Mouse (Mus musculus) cerebellum, postnatal 36 days (tissue): ENCODE data around the gene Gm11992.

ENCODE experiments used
- DNase-seq, 2 experiments: peaks; one replicate each; pipeline ENCODE4 v3.0.0; 2021 to 2022; ENCODE audit warnings: mixed read lengths in 2 of 2

Gene Gm11992

DNA sequence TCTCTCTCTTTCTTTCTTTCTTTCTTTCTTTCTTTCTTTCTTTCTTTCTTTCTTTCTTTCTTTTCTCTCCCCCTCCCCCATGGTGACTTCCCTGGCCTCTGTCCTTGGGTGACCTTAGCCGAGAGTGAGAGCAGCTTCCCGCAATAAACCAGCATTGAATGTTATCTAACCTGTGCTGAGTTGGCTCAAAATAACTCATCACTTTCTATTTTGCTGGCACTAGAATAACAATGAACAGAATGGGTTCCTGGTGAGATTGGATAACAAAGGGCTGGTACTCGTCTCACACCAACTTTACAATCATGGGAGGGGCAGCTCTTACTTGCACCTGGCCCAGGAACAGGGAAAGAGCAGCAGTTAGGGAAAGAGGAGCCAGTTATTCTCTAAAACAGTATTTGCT is 68.5 kb downstream of the Gm11992 start:
- DNase-seq = no peak

DNA sequence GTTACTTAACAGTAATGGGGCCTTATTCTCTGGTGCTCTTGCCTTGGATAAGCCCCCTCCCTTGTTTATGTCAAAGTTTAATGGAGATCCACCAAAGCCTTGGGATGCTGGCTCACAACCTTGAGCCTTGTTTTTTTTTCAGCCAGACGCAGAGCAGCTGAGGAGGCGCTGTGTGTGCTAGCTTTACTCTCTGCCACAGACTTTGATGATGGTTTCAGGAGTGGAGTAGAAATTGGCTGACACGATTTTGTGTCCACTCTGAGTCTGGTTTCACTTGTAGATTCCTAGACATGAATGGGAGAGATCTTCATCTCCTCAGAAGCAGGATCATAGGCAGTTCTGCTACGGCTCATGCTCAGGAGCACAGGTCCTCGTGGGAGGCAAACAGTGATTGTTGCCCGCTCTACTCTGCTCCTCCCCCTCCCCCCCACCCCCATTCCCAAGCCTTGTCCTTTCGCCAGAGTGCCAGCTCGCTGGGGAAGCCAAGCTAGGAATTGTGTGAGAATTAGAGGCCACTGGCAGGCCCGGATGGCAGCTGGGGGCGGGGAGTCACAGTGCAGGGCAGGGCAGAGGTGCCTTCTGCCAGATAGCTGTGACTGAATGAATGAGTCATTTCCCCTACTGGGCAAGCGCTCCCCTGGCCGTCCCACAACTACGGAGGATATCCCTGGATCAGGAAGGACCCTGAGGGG is 69.1 kb downstream of the Gm11992 start:
- peak; percentile 39 to 48 for DNase-seq

GRCm38 (mm10) chr11:9118050-9118420 is 69.6 kb downstream of the Gm11992 start, which contains the start of gene Upp1:
Gene Upp1, plus strand, starts transcription at chr11:9118103.
- DNase-seq = no peak

DNA sequence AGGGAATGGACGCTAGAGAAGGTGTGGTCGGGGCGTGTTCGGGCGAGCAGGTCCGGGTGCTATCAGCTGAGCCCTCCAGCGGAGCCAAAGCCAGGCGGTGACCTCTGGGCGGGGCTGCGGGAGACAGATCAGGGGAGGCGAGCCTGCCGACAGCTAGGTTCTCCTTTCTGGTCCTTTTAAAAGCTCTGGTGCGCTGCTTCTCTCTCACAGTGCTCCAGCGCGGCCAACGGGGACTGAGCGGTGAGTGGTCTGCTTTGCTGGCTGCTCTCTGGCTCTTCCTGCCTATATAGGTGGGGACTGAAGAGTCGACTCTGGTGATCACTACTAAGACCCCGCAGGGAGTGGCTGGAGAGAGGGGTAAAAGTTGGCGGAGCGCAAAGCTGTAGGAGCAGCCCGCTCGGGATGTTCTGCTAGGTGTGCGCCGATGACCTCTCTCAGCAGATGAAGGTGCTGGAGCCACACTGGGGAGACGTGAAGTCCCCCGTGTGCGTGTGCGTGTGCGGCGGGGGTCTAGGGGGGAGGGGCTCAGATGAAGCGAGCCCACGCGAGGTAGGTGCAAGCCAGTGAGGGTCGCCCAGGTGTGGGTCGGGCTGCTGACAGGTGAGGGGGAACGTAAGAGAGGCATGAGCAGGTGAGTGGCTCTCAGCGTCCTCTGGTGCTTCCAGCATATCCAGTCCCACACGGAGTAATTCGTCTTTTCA is 70.2 kb downstream of the Gm11992 start:
- peak; percentile 18 to 21 for DNase-seq
